Mouse (Mus musculus) embryonic fibroblast, embryonic 13.5 days (primary cell): ENCODE results near the gene St6gal1. TPM values are rescaled to one million over a fixed set of nuclear protein-coding genes. Genes with fewer than 3 reads are reported as not detected.

ENCODE experiments used
- H3K27ac ChIP-seq: 2 replicates; pipeline ENCODE4 v1.5.1; 2012; ENCODE audit warnings: low read length, control low read depth, inconsistent platforms; ENCODE audit not compliant: insufficient read depth
- H3K4me1 ChIP-seq: 2 replicates; pipeline ENCODE4 v1.6.1; 2011; ENCODE audit warnings: low read length; ENCODE audit not compliant: control insufficient read depth, insufficient read depth
- H3K4me3 ChIP-seq: 2 replicates; pipeline ENCODE4 v1.5.1; 2011; ENCODE audit warnings: mild to moderate bottlenecking, control low read depth, low read length; ENCODE audit not compliant: insufficient read depth
- CTCF ChIP-seq: IDR thresholded peaks from 2 replicates; pipeline ENCODE4 v1.5.1; 2011; ENCODE audit warnings: mild to moderate bottlenecking, control low read depth, low read length, moderate library complexity, borderline replicate concordance; ENCODE audit not compliant: insufficient read depth
- POLR2A ChIP-seq: IDR thresholded peaks from 2 replicates; pipeline ENCODE4 v1.6.1; 2011; ENCODE audit warnings: low read depth, mild to moderate bottlenecking, control low read depth, low read length, moderate library complexity
- polyA plus RNA-seq: library from polyadenylated mRNA; stranded (reverse); fragments of >200 nt; gene quantifications from 2 replicates; pipeline ENCODE4 v1.2.4, GENCODE M21; 2011; ENCODE audit warnings: low read depth; ENCODE audit not compliant: missing spikeins, insufficient read length

St6gal1 gene
- polyA plus RNA-seq, 1 experiment: 7.4 TPM

- TF ChIP-seq POLR2A (no peak), CTCF (no peak)
- Histone ChIP-seq H3K27ac (no peak overlapping the region), H3K4me1 (0 out of 2 replicates have a peak, but pooled peaks cover 2% of the 10 kb centered on the region), H3K4me3 (no peak overlapping the region)
These were observed 70.2 kb downstream of the St6gal1 start for GRCm38 (mm10) chr16:23294747-23295146.

GRCm38 (mm10) chr16:23295720-23296119, 71.2 kb downstream of the St6gal1 start:
- Histone ChIP-seq H3K27ac (no peak overlapping the region), H3K4me1 (0 out of 2 replicates have a peak, but pooled peaks cover 2% of the 10 kb centered on the region), H3K4me3 (no peak overlapping the region)
- TF ChIP-seq CTCF (no peak), POLR2A (no peak)

DNA sequence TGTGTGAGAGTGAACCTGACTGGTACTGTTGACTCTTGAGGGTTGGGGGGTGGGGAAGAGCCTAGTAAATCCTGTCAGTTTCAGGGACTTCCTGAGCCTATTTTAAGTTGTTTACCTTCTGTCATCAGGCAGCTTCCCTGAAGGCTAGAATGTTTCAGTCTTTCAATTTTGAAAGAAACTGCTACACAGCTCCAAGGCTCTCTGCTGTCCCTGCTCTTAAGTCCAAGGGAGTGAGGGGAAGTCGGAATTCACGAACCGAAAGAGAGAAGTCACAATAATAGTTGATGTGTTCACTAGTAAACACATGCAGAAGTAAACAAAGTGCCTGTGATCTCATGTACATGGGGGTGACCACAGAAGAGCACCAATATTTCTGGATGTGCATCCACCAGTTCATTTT, 72.2 kb downstream of the St6gal1 start:
- Histone ChIP-seq H3K27ac (no peak overlapping the region), H3K4me1 (no peaks in the 10 kb centered on the region), H3K4me3 (no peak overlapping the region)
- TF ChIP-seq CTCF (no peak), POLR2A (no peak)

- Histone ChIP-seq H3K27ac (no peak overlapping the region), H3K4me1 (no peaks in the 10 kb centered on the region), H3K4me3 (no peak overlapping the region)
- TF ChIP-seq CTCF (no peak), POLR2A (no peak)
These were observed 73.9 kb downstream of the St6gal1 start for GRCm38 (mm10) chr16:23298441-23298840.

DNA sequence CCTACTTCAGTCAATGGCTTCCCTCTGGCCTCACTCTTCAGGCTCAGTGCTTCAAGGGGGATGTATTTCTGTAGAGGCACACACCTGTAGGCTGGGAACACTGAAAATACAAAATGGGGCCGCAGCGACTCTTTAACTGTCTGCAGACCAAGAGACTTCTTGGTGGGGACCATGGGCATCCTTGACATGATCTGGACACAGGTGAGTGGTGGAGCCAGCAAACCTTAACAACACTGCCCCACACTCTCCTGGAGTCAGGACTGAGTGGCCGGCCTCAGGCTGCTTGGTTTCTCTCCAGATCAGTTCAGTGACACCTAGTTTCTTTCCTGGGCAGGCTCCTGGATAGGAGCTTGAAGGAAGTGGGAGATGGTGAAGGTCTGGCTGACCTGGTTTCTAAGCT, 74.4 kb downstream of the St6gal1 start:
- H3K27ac ChIP-seq: no peak overlapping the region
- no peaks in the 10 kb centered on the region for H3K4me1 ChIP-seq
- TF ChIP-seq POLR2A (no peak), CTCF (no peak)

GRCm38 (mm10) chr16:23299904-23300740, 75.6 kb downstream of the St6gal1 start:
- H3K4me3 ChIP-seq: no peak overlapping the region
- no peaks in the 10 kb centered on the region for H3K4me1 ChIP-seq
- TF ChIP-seq POLR2A: no peak
- no peak for TF ChIP-seq CTCF
- H3K27ac ChIP-seq: no peak overlapping the region

More for the DNA sequence above, 74.4 kb downstream of the St6gal1 start:
- no peak overlapping the region for H3K4me3 ChIP-seq

DNA sequence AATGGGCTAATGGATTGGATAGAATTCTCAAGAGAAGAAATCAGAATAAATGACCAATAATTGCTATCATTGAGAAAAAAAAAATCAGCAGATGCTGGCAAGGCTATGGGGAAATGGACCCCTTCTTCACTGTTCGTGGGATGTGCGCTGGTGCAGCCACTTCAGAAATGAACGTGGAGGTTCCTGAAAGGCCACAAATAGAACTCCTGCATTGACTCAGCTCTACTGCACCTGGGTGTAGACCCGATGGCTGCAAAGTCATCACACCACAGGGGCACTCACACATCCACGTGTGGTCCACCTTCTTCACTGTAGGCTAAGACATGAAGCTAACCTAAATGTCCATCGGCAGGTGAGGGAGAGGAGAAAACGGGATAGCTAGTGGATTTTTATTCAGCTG, 77.2 kb downstream of the St6gal1 start:
- no peak for TF ChIP-seq CTCF
- TF ChIP-seq POLR2A: no peak
- Histone ChIP-seq H3K27ac (no peak overlapping the region), H3K4me3 (no peak overlapping the region), H3K4me1 (no peaks in the 10 kb centered on the region; the same call in 1 of the 2 replicates)

DNA sequence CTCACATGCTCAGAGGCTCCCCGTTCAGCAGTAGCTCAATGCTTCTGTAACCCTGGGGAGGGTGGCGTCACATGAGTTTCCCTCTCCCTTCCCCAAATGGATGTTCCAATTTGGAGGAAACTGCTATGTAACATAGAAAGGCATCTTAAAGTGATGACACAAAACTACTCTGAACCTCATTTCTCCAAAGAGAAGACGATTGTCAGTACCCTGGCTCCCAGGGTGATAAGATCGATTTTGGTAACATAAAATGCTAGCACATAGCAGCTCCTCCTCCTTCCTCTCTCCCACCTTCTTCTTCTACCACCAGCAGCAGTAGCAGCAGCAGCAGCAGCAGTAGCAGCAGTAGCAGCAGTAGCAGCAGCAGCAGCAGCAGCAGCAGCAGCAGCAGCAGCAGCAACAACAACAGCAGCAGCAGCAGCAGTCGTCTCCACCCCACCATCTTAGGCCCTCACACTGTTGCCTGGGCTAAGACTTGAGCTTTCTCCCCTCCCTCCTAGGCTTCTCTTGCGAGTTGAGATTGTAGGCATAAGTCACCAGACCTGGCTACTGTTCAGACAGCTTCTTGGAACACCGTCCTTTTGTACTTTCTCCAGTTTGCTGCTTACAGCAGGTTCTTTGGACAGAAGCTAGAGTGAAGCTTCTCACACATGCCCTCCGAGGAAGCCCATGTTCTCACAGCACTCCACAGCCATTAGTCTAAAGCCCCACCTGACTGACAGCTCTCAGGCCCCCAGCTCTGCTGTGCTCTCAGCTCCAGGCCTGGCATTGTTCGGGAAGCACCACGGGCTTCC, 81.5 kb downstream of the St6gal1 start:
- no peak for TF ChIP-seq POLR2A
- no peak for TF ChIP-seq CTCF

GRCm38 (mm10) chr16:23307142-23307968, 82.8 kb downstream of the St6gal1 start:
- Histone ChIP-seq H3K27ac (no peak overlapping the region), H3K4me1 (no peaks in the 10 kb centered on the region; the same call in 1 of the 2 replicates), H3K4me3 (no peak overlapping the region)
- TF ChIP-seq POLR2A (no peak), CTCF (no peak)

More for the DNA sequence above, 81.5 kb downstream of the St6gal1 start:
- H3K4me1 ChIP-seq: no peaks in the 10 kb centered on the region; the same call in 1 of the 2 replicates
- no peak overlapping the region for H3K4me3 ChIP-seq
- no peak overlapping the region for H3K27ac ChIP-seq
